Mouse (Mus musculus) thymus, adult 2 months (tissue): Measurements from ENCODE around the gene Senp7.

Experiments used
- CTCF ChIP-seq: fragments of 200-500 bp; IDR thresholded peaks from 2 replicates; pipeline ENCODE4 v1.5.1; 2012; ENCODE audit warnings: mild to moderate bottlenecking, control low read depth, low read length, moderate library complexity, borderline replicate concordance; ENCODE audit not compliant: control insufficient read depth, poor library complexity, insufficient read depth; ENCODE audit errors: extremely low read depth
- POLR2A ChIP-seq: fragments of 200-500 bp; IDR thresholded peaks from 2 replicates; pipeline ENCODE4 v1.6.1; 2012; ENCODE audit warnings: mild to moderate bottlenecking, low read length, control low read depth, moderate library complexity; ENCODE audit not compliant: control insufficient read depth, poor library complexity, insufficient read depth; ENCODE audit errors: extremely low read depth

DNA sequence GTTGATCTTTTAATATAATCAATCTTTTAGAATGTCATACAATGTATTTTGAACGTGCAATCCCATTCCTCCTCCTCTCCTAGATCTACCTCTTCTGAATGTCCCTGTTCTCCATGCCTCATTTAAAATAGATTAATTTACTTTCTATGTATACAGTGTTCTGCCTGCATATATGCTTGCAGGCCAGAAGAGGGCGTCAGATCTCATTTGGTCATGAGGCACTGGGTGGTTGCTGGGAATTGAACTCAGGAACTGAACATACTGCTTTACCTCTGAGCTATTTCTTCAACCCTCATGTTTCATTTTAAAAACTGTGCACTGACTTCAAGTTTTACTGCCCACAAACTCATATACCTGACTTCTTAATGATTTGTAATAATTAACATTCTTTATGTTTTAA, 99.5 kb downstream of the Senp7 start:
- TF ChIP-seq CTCF = no peak
- TF ChIP-seq POLR2A = no peak
